Mouse (Mus musculus) kidney, embryonic 14.5 days (tissue): ENCODE data around the gene Chrnd. TPM values are rescaled to one million over a fixed set of nuclear protein-coding genes. Genes with fewer than 3 reads are reported as not detected.
A peak's percentile ranks its signal among the peaks of the same experiment; 100 is the strongest.

Source experiments
- ATAC-seq: fragments of 200-750 bp; cut with Nextera tagmentation; 2 replicates; pipeline ENCODE4 v1.8.0; 2017; ENCODE audit warnings: moderate number of reproducible peaks, mild to moderate bottlenecking, moderate TSS enrichment, moderate library complexity; ENCODE audit not compliant: low FRiP score, low TSS enrichment
- H3K27ac ChIP-seq: fragments of 300-500 bp; sonication (generic); 2 replicates; pipeline ENCODE4 v1.5.1; 2014; ENCODE audit warnings: low read depth, mild to moderate bottlenecking, low read length, moderate library complexity, mixed read lengths
- H3K27me3 ChIP-seq: fragments of 300-500 bp; sonication (generic); 2 replicates; pipeline ENCODE4 v1.6.1; 2014; ENCODE audit warnings: mild to moderate bottlenecking, low read length; ENCODE audit not compliant: control insufficient read depth, insufficient read depth
- H3K36me3 ChIP-seq: fragments of 300-500 bp; sonication (generic); 2 replicates; pipeline ENCODE4 v1.6.1; 2014; ENCODE audit warnings: low read length, mixed read lengths; ENCODE audit not compliant: control insufficient read depth, insufficient read depth
- H3K4me1 ChIP-seq: fragments of 300-500 bp; sonication (generic); 2 replicates; pipeline ENCODE4 v1.6.1; 2014; ENCODE audit warnings: low read length, mixed read lengths; ENCODE audit not compliant: control insufficient read depth, insufficient read depth
- H3K4me2 ChIP-seq: fragments of 300-500 bp; sonication (generic); replicated peaks from 2 replicates; pipeline ENCODE4 v1.6.1; 2014; ENCODE audit warnings: low read depth, mild to moderate bottlenecking, low read length
- H3K4me3 ChIP-seq: fragments of 300-500 bp; sonication (generic); 2 replicates; pipeline ENCODE4 v1.5.1; 2014; ENCODE audit warnings: mild to moderate bottlenecking, low read length
- H3K9ac ChIP-seq: fragments of 300-500 bp; sonication (generic); 2 replicates; pipeline ENCODE4 v1.6.1; 2014; ENCODE audit warnings: low read depth, mild to moderate bottlenecking, low read length, moderate library complexity
- H3K9me3 ChIP-seq: fragments of 300-500 bp; sonication (generic); 2 replicates; pipeline ENCODE4 v1.6.1; 2016; ENCODE audit warnings: low read length; ENCODE audit not compliant: control insufficient read depth
- WGBS: fragments of 180-500 bp; shearing (Covaris S2); extraction: QIAGEN DNeasy Blood & Tissue Kit; methylation state at CpG from one replicate; pipeline ENCODE4 v1.1.7; 2014; 5-methylcytosine and 5-hydroxymethylcytosine counted together
- polyA plus RNA-seq: library from polyadenylated mRNA; unstranded; fragments of >200 nt; fragmentation: Nextera tagmentation; extraction: Ambion mirVana; gene quantifications from 2 replicates; pipeline ENCODE4 v1.2.1, GENCODE M21; 2014

Gene Chrnd
- polyA plus RNA-seq, result 0.13 and 0.62 TPM in 2 replicates

DNA sequence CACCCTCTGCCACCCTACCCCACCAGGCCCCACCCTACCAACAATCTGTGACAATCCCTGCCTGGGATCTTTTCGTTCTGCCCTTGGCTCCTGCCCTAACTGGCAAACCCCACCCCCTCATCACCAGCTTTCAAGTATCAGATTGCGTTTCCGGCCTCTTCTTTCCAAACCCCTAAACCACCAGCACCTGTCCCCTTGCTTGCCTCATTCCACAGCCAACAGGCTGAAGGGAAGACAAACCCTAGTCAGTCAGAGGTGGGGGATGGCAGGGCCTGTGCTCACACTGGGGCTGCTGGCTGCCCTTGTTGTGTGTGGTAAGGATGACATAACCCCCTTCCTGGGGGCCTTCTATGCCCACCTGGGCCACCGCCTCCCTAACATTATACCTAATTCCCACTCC, at the start of gene Chrnd:
TSS of gene Chrnd (plus strand) at position 179 of the 400 bp plus-strand sequence.
- Histone ChIP-seq H3K27me3 (peaks cover 22% of the 10 kb centered on the region), H3K9me3 (no peaks in the 10 kb centered on the region), H3K9ac (no peak within 1 kb of the TSS), H3K36me3 (no peaks in the 10 kb centered on the region), H3K27ac (no peak within 1 kb of the TSS), H3K4me3 (no peak within 1 kb of the TSS), H3K4me2 (no peak within 1 kb of the TSS), H3K4me1 (peaks cover 8% of the 10 kb centered on the region; the same call in 1 of the 2 replicates)
- WGBS, result 21% methylated on average over 4 of the region's 4 CpGs
- peak; percentile 16; the same call in 1 of the 2 replicates for ATAC-seq

DNA sequence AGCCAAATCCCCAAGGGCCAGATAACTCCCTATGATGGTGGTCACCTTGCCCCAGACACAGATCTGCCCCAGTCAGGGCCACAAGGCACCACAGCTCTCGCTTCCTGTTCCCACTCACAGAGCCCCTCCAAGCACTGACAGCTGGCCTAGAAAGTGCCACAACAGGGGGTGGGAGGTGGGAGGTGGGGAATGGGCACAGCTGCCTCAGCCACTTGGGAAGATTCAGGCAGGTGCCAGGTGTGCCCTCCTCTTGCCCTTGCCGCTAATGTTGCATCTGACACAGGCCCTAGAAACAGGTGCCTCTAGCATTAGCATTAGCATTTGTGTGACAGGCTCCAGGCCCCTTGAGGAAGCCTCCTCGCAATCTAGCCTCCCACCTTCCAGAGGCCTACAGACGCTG, 48.9 kb upstream of the Chrnd start:
- no peaks in the 10 kb centered on the region for H3K36me3 ChIP-seq
- ATAC-seq, result no peak
- 0 out of 2 replicates have a peak, but pooled peaks cover 4% of the 10 kb centered on the region for H3K4me1 ChIP-seq
- H3K4me2 ChIP-seq, result no peak overlapping the region
- H3K27me3 ChIP-seq, result 0 out of 2 replicates have a peak, but pooled peaks cover 5% of the 10 kb centered on the region
- no peaks in the 10 kb centered on the region for H3K9me3 ChIP-seq
- no peak overlapping the region for H3K9ac ChIP-seq
- no peak overlapping the region for H3K4me3 ChIP-seq
- no peak overlapping the region for H3K27ac ChIP-seq
- 90% methylated on average over 4 of the region's 4 CpGs for WGBS

DNA sequence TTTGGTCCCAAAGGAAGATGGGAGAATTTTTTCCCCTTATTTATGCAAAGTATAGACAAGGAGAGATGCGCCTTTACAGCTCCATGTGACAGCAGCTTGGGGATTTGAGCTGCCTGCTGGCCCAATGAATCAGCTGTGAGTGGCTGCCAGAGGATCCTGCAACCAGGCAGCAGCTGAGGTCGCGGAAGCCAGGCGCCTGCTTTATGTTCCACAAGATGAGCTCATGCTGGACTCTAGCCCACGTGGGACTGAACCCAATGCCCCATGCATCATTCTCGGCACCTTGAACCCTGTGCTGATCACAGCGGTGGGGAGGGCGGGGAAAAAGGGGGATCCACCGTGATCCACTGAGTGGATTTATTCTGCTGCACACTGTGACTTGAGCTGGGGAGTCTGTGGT, 48.0 kb upstream of the Chrnd start:
- Histone ChIP-seq H3K4me3 (no peak overlapping the region), H3K27me3 (0 out of 2 replicates have a peak, but pooled peaks cover 5% of the 10 kb centered on the region), H3K9ac (no peak overlapping the region), H3K27ac (no peak overlapping the region), H3K4me2 (no peak overlapping the region), H3K9me3 (no peaks in the 10 kb centered on the region), H3K4me1 (0 out of 2 replicates have a peak, but pooled peaks cover 4% of the 10 kb centered on the region), H3K36me3 (no peaks in the 10 kb centered on the region)
- 62% methylated on average over 9 of the region's 9 CpGs for WGBS
- ATAC-seq, result no peak

DNA sequence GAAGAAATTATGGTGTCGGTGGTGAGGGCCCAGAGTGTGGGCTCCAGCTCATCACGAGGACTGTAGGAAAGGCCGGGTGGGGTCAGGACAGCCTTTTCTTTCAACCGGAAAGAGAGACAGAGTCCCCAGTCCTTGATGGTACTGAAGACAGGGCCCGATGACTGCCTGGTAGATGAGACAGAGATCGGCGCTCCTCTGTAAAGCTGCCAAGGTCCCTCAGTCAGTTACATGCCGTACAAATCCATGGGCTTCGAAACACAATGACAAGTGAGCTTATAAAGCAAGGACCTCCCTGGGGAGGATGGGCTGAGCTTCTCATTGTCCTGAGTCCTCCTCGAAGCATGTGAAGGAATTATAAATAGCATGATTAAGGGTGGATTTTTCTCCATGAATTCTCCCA, 47.3 kb upstream of the Chrnd start:
- 80% methylated on average over 10 of the region's 10 CpGs for WGBS
- ATAC-seq, result no peak

GRCm38 (mm10) chr1:87149422-87149821, 41.0 kb upstream of the Chrnd start:
- peaks cover under 1% of the 10 kb centered on the region; the same call in 1 of the 2 replicates for H3K4me1 ChIP-seq
- no peak overlapping the region for H3K9ac ChIP-seq
- peaks cover 46% of the 10 kb centered on the region for H3K27me3 ChIP-seq
- H3K4me2 ChIP-seq, result no peak overlapping the region
- no peak overlapping the region for H3K27ac ChIP-seq
- no peak overlapping the region for H3K4me3 ChIP-seq
- WGBS, result 40% methylated on average over 13 of the region's 13 CpGs
- no peaks in the 10 kb centered on the region for H3K36me3 ChIP-seq
- ATAC-seq, result no peak
- H3K9me3 ChIP-seq, result no peaks in the 10 kb centered on the region

More for the DNA sequence above, 47.3 kb upstream of the Chrnd start:
- Histone ChIP-seq H3K4me1 (0 out of 2 replicates have a peak, but pooled peaks cover 4% of the 10 kb centered on the region), H3K27ac (no peak overlapping the region), H3K36me3 (no peaks in the 10 kb centered on the region), H3K4me3 (no peak overlapping the region), H3K4me2 (no peak overlapping the region), H3K9ac (no peak overlapping the region), H3K27me3 (0 out of 2 replicates have a peak, but pooled peaks cover 5% of the 10 kb centered on the region), H3K9me3 (no peaks in the 10 kb centered on the region)

DNA sequence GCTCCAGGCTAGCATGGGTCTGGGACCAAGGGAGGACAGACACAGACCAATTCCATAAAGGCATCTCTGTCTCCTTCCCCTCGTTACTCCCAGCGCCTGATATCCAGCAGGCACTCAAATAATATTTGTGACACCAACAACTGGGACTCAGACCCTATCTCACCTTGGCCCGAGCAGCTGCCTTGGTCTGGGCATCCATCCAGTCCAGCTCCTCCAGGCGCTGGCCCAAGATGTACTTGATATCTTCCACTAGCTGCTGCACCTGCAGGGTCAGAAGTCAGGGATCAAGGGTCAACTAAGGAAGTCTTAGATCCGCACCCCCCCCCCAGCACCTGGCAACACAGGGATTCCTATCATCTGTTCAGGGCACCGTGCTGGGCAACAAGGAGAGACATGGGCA, 39.1 kb upstream of the Chrnd start:
- Histone ChIP-seq H3K4me1 (peaks cover 3% of the 10 kb centered on the region; the same call in 1 of the 2 replicates), H3K36me3 (no peaks in the 10 kb centered on the region), H3K27me3 (peaks cover 60% of the 10 kb centered on the region), H3K9me3 (no peaks in the 10 kb centered on the region), H3K9ac (no peak overlapping the region), H3K4me2 (no peak overlapping the region), H3K4me3 (no peak overlapping the region), H3K27ac (no peak overlapping the region)
- WGBS, result 72% methylated on average over 6 of the region's 6 CpGs
- ATAC-seq, result no peak

DNA sequence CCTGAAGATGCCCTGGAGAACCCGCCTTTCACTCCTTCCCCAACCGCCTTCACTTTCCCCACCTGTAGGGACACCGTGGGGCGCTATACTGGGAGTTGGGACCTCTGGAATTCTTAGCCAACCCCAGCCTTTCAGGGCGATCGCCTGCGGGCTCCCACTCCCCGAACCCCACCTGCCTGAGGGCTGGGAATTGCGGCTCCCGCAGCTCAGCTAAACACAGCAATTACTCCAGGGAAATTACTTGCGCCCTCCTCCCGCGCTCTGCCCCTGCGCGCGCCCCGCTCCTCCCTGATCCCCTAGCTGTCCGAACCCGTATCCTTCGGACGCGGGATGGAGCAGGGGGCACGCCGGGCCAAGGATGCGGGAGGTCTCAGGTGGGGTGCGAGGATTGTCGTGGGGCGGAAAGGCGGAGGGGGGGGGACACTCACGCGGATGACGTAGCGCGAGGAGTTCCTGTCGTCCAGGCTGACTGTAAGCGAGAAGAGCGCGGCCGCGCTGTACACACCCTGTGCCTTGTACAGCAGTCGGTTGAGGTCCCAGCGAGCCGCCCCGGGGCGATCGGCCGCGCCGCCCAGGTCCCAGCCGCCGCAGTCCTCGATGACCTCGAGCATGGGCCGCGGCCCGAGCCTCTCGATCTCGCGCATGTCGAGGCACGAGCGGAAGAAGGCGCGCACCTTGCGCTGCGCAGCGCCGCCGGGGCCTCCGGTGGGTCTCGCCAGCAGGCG, 36.5 kb upstream of the Chrnd start:
- Histone ChIP-seq H3K4me2 (peak overlapping the region; percentile 48), H3K9me3 (no peaks in the 10 kb centered on the region), H3K27ac (no peak overlapping the region), H3K4me3 (peak overlapping the region; percentile 32), H3K4me1 (peaks cover 3% of the 10 kb centered on the region; the same call in 1 of the 2 replicates), H3K27me3 (peaks cover 85% of the 10 kb centered on the region), H3K9ac (no peak overlapping the region), H3K36me3 (no peaks in the 10 kb centered on the region)
- no peak for ATAC-seq
- WGBS, result under 1% methylated on average over 72 of the region's 72 CpGs

GRCm38 (mm10) chr1:87154501-87155120, 35.8 kb upstream of the Chrnd start:
- H3K9me3 ChIP-seq, result no peaks in the 10 kb centered on the region
- WGBS, result 2% methylated on average over 58 of the region's 58 CpGs
- peak overlapping the region; percentile 48 for H3K4me2 ChIP-seq
- no peak overlapping the region for H3K27ac ChIP-seq
- peaks cover 85% of the 10 kb centered on the region for H3K27me3 ChIP-seq
- H3K4me1 ChIP-seq, result peaks cover 3% of the 10 kb centered on the region; the same call in 1 of the 2 replicates
- H3K9ac ChIP-seq, result no peak overlapping the region
- no peak for ATAC-seq
- no peaks in the 10 kb centered on the region for H3K36me3 ChIP-seq
- peak overlapping the region; percentile 32 for H3K4me3 ChIP-seq
